Mouse (Mus musculus) MEL (cell line): ENCODE results near the gene Pimreg. TPM values are rescaled to one million over a fixed set of nuclear protein-coding genes. Genes with fewer than 3 reads are reported as not detected.

Experiments
- DNase-seq: peaks from one replicate; pipeline ENCODE4 v3.0.0; 2011; ENCODE audit warnings: low read depth, low spot score
- H3K27ac ChIP-seq: 2 replicates; pipeline ENCODE4 v1.5.1; 2012; ENCODE audit warnings: low read depth, mild to moderate bottlenecking, control low read depth, low read length, moderate library complexity; ENCODE audit not compliant: control insufficient read depth
- H3K27me3 ChIP-seq, 2 experiments: fragments of 150-350 bp in 1 of 2; sonication (generic) in 1 of 2; 2 replicates each; pipeline ENCODE4 v1.6.1; 2012; ENCODE audit warnings: low read length in 2 of 2, mild to moderate bottlenecking in 2 of 2, improper control_type of control experiment in 1 of 2, moderate library complexity in 1 of 2; ENCODE audit not compliant: insufficient read depth in 2 of 2, control insufficient read depth in 1 of 2
- H3K36me3 ChIP-seq, 2 experiments: 2 replicates each; pipeline ENCODE4 v1.6.1; 2012 to 2014; ENCODE audit warnings: low read length in 2 of 2, improper control_type of control experiment in 1 of 2, inconsistent platforms in 1 of 2, mild to moderate bottlenecking in 1 of 2; ENCODE audit not compliant: insufficient read depth in 2 of 2, control insufficient read depth in 1 of 2
- H3K4me1 ChIP-seq, 2 experiments: fragments of 150-350 bp in 1 of 2; sonication (generic) in 1 of 2; 2 replicates each; pipeline ENCODE4 v1.6.1; 2012; ENCODE audit warnings: low read length in 2 of 2, improper control_type of control experiment in 1 of 2, mild to moderate bottlenecking in 1 of 2; ENCODE audit not compliant: insufficient read depth in 2 of 2, control insufficient read depth in 1 of 2
- H3K4me3 ChIP-seq, 2 experiments: fragments of 150-350 bp in 1 of 2; sonication (generic) in 1 of 2; 2 replicates each; pipeline ENCODE4 v1.5.1; 2012; ENCODE audit warnings: low read depth in 2 of 2, low read length in 2 of 2, mild to moderate bottlenecking in 2 of 2, moderate library complexity in 2 of 2, control low read depth in 1 of 2, improper control_type of control experiment in 1 of 2; ENCODE audit not compliant: control insufficient read depth in 1 of 2, insufficient read depth in 1 of 2
- H3K79me2 ChIP-seq: 2 replicates; pipeline ENCODE4 v1.6.1; 2012; ENCODE audit warnings: mild to moderate bottlenecking, low read length, moderate library complexity; ENCODE audit not compliant: control insufficient read depth, poor library complexity, insufficient read depth
- H3K9ac ChIP-seq: 2 replicates; pipeline ENCODE4 v1.6.1; 2012; ENCODE audit warnings: low read depth, mild to moderate bottlenecking, control low read depth, low read length, moderate library complexity; ENCODE audit not compliant: control insufficient read depth, poor library complexity, severe bottlenecking
- H3K9me3 ChIP-seq: fragments of 150-350 bp; sonication (generic); replicated peaks from 2 replicates; pipeline ENCODE4 v1.6.1; 2012; ENCODE audit warnings: mild to moderate bottlenecking, low read length, improper control_type of control experiment, moderate library complexity; ENCODE audit not compliant: insufficient read depth
- CHD1 ChIP-seq: IDR thresholded peaks from 2 replicates; pipeline ENCODE4 v1.6.1; 2012; ENCODE audit warnings: low read depth, mild to moderate bottlenecking, inconsistent platforms, low read length, improper control_type of control experiment
- CTCF ChIP-seq, 3 experiments: IDR thresholded peaks in 2 of 3; conservative IDR thresholded peaks in 1 of 3; 2 replicates each; pipeline ENCODE4 v1.5.1; 2011 to 2012; ENCODE audit warnings: low read length in 3 of 3, low read depth in 2 of 3, mild to moderate bottlenecking in 2 of 3, improper control_type of control experiment in 1 of 3, inconsistent platforms in 1 of 3, mixed read lengths in 1 of 3, moderate library complexity in 1 of 3; ENCODE audit not compliant: control insufficient read depth in 1 of 3, insufficient read depth in 1 of 3, poor library complexity in 1 of 3, severe bottlenecking in 1 of 3
- ETS1 ChIP-seq: IDR thresholded peaks from 2 replicates; pipeline ENCODE4 v1.6.1; 2012; ENCODE audit warnings: low read depth, mild to moderate bottlenecking, inconsistent platforms, low read length, improper control_type of control experiment, moderate library complexity
- GATA1 ChIP-seq: IDR thresholded peaks from 2 replicates; pipeline ENCODE4 v1.6.1; 2011; ENCODE audit warnings: low read depth, low read length, improper control_type of control experiment
- HCFC1 ChIP-seq: IDR thresholded peaks from 2 replicates; pipeline ENCODE4 v1.6.1; 2012; ENCODE audit warnings: low read depth, mild to moderate bottlenecking, inconsistent platforms, low read length, improper control_type of control experiment, moderate library complexity
- MAFK ChIP-seq: IDR thresholded peaks from 2 replicates; pipeline ENCODE4 v1.6.1; 2011; ENCODE audit warnings: low read depth, mild to moderate bottlenecking, low read length, improper control_type of control experiment, borderline replicate concordance
- MAX ChIP-seq: IDR thresholded peaks from 2 replicates; pipeline ENCODE4 v1.6.1; 2011; ENCODE audit warnings: low read length, improper control_type of control experiment
- MAZ ChIP-seq: IDR thresholded peaks from 2 replicates; pipeline ENCODE4 v1.6.1; 2012; ENCODE audit warnings: low read depth, mild to moderate bottlenecking, inconsistent platforms, low read length, improper control_type of control experiment
- MEF2A ChIP-seq: IDR thresholded peaks from 2 replicates; pipeline ENCODE4 v1.6.1; 2014; ENCODE audit warnings: low read depth, mild to moderate bottlenecking, inconsistent platforms, low read length, improper control_type of control experiment; ENCODE audit not compliant: poor library complexity, insufficient replicate concordance, severe bottlenecking; ENCODE audit errors: extremely low read depth
- MYB ChIP-seq: IDR thresholded peaks from 2 replicates; pipeline ENCODE4 v1.6.1; 2011; ENCODE audit warnings: mild to moderate bottlenecking, low read depth, low read length, improper control_type of control experiment
- MYC ChIP-seq: IDR thresholded peaks from 2 replicates; pipeline ENCODE4 v1.6.1; 2011; ENCODE audit warnings: low read depth, mild to moderate bottlenecking, low read length, improper control_type of control experiment, moderate library complexity
- NELFE ChIP-seq: IDR thresholded peaks from 2 replicates; pipeline ENCODE4 v1.6.1; 2011; ENCODE audit warnings: low read depth, low read length, improper control_type of control experiment
- NRF1 ChIP-seq: IDR thresholded peaks from 2 replicates; pipeline ENCODE4 v1.6.1; 2014; ENCODE audit warnings: low read depth, mild to moderate bottlenecking, inconsistent platforms, low read length, improper control_type of control experiment, moderate library complexity; ENCODE audit not compliant: poor library complexity, insufficient read depth, severe bottlenecking
- POLR2AphosphoS5 ChIP-seq: IDR thresholded peaks from 2 replicates; pipeline ENCODE4 v1.6.1; 2012; ENCODE audit warnings: low read depth, borderline replicate concordance, mild to moderate bottlenecking, inconsistent platforms, low read length, moderate library complexity, mixed read lengths
- RAD21 ChIP-seq: IDR thresholded peaks from 2 replicates; pipeline ENCODE4 v1.6.1; 2011; ENCODE audit warnings: mild to moderate bottlenecking, low read depth, low read length, improper control_type of control experiment
- RCOR1 ChIP-seq: IDR thresholded peaks from 2 replicates; pipeline ENCODE4 v1.6.1; 2012; ENCODE audit warnings: low read depth, mild to moderate bottlenecking, inconsistent platforms, low read length, improper control_type of control experiment
- SIN3A ChIP-seq: IDR thresholded peaks from 2 replicates; pipeline ENCODE4 v1.6.1; 2012; ENCODE audit warnings: low read length, improper control_type of control experiment, inconsistent platforms
- SMC3 ChIP-seq: IDR thresholded peaks from 2 replicates; pipeline ENCODE4 v1.6.1; 2011; ENCODE audit warnings: low read depth, low read length, improper control_type of control experiment
- TBP ChIP-seq: IDR thresholded peaks from 2 replicates; pipeline ENCODE4 v1.8.0; 2011; ENCODE audit warnings: low read depth, low read length, improper control_type of control experiment
- TCF12 ChIP-seq: IDR thresholded peaks from 2 replicates; pipeline ENCODE4 v1.6.1; 2014; ENCODE audit warnings: low read depth, mild to moderate bottlenecking, inconsistent platforms, low read length, improper control_type of control experiment, moderate library complexity
- USF1 ChIP-seq: IDR thresholded peaks from 2 replicates; pipeline ENCODE4 v1.6.1; 2014; ENCODE audit warnings: low read depth, mild to moderate bottlenecking, inconsistent platforms, low read length, improper control_type of control experiment, moderate library complexity
- USF2 ChIP-seq, 2 experiments: IDR thresholded peaks; 2 replicates each; pipeline ENCODE4 v1.6.1; 2011 to 2012; ENCODE audit warnings: improper control_type of control experiment in 2 of 2, low read length in 2 of 2, borderline replicate concordance in 1 of 2, inconsistent platforms in 1 of 2, low read depth in 1 of 2, mild to moderate bottlenecking in 1 of 2; ENCODE audit not compliant: insufficient read depth in 1 of 2
- ZC3H11A ChIP-seq: IDR thresholded peaks from 2 replicates; pipeline ENCODE4 v1.6.1; 2012; ENCODE audit warnings: low read depth, mild to moderate bottlenecking, inconsistent platforms, low read length, improper control_type of control experiment
- ZKSCAN1 ChIP-seq: IDR thresholded peaks from 2 replicates; pipeline ENCODE4 v1.6.1; 2012; ENCODE audit warnings: low read depth, mild to moderate bottlenecking, inconsistent platforms, low read length, improper control_type of control experiment, moderate library complexity
- ZMIZ1 ChIP-seq: IDR thresholded peaks from 2 replicates; pipeline ENCODE4 v1.6.1; 2012; ENCODE audit warnings: low read depth, mild to moderate bottlenecking, inconsistent platforms, low read length, improper control_type of control experiment, moderate library complexity
- polyA plus RNA-seq, 2 experiments: library from polyadenylated mRNA; stranded (reverse) in 1 of 2; unstranded in 1 of 2; fragments of >175 nt in 1 of 2; fragments of >200 nt in 1 of 2; gene quantifications; 2 replicates each; pipeline versions ENCODE4 v1.2.1 to v1.2.4; 2012; ENCODE audit warnings: low replicate concordance in 2 of 2, low read depth in 1 of 2; ENCODE audit not compliant: insufficient read length in 2 of 2, insufficient read depth in 1 of 2, missing spikeins in 1 of 2
- total RNA-seq: library from RNA; depleted of rRNA; stranded (reverse); fragments of 300-350 nt; gene quantifications from 2 replicates; pipeline ENCODE4 v1.2.3, GENCODE M21; 2012

Gene Pimreg
- total and polyA plus RNA-seq, 3 experiments = 24.3 to 45.3 TPM; not detected in 1

DNA sequence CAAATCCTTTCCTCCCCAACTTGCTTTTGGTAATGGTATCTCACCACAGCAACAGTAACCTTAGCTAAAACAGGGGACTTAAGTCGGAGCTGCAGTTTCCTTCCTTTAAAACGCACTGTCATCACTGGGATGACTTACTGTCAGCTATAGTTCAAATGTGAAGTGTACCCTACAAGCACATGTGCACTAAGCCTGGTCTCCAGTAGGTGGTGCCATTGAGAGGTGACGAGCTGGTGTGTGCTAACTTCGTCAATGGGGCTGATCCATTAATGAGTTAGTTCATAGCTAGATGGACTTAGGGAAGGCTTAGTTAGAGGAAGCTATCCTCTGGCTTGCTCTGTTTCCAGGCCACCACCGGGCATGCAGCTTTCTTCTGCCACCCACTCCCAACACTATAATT lies 10.8 kb downstream of the Pimreg start:
- peaks cover 3% of the 10 kb centered on the region in 2 experiments; a peak in 2 of 4 replicates for H3K4me1 ChIP-seq
- H3K79me2 ChIP-seq = no peaks in the 10 kb centered on the region
- peak; percentile 84 for DNase-seq
- H3K27ac ChIP-seq = no peak overlapping the region
- H3K9me3 ChIP-seq = no peaks in the 10 kb centered on the region
- no peaks in the 10 kb centered on the region for H3K27me3 ChIP-seq
- no peaks in the 10 kb centered on the region for H3K36me3 ChIP-seq
- no peak overlapping the region for H3K4me3 ChIP-seq
- no peak overlapping the region for H3K9ac ChIP-seq
- TF ChIP-seq MAX = peak; percentile 67
- TF ChIP-seq CTCF (IDR thresholded peaks at IDR 0.05 in 2 of 3, conservative IDR thresholded peaks at IDR 0.05 in 1 of 3; ENCODE audit: control insufficient read depth in 1 of 3, insufficient read depth in 1 of 3, low read depth in 2 of 3, low read length in 3 of 3, poor library complexity in 1 of 3, severe bottlenecking in 1 of 3) = peak; percentile 83 to 95 (median 83)
- TF ChIP-seq USF2 (IDR thresholded peaks at IDR 0.05; ENCODE audit: borderline replicate concordance in 1 of 2, insufficient read depth in 1 of 2, low read depth in 1 of 2, low read length in 2 of 2) = no peak
- no peak for TF ChIP-seq HCFC1
- TF ChIP-seq SMC3 = peak; percentile 64
- TF ChIP-seq RAD21 = peak; percentile 65
- TF ChIP-seq ZC3H11A = peak; percentile 18; the same call in 1 of the 2 replicates
- peak; percentile 90 for TF ChIP-seq MYC

DNA sequence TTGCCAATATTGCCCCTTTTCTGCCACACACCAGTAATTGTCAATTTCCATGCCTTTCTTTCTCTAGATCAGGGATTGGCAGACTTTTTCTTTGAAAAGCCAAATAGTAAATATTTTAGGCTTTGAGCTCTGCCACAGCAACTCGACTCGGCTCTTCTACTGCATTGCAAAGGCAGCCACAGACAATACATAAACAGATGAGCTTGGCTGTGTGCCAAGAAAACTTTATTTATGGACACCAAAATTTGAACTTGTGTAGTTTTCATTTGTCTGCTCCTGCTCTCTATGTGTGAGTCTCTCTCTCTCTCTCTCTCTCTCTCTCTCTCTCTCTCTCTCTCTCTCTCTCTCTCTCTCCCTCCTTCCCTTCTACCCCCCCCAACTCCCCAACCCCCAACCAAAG lies 13.3 kb downstream of the Pimreg start:
- H3K9me3 ChIP-seq = no peaks in the 10 kb centered on the region
- no peaks in the 10 kb centered on the region for H3K36me3 ChIP-seq
- H3K27me3 ChIP-seq = no peaks in the 10 kb centered on the region

DNA sequence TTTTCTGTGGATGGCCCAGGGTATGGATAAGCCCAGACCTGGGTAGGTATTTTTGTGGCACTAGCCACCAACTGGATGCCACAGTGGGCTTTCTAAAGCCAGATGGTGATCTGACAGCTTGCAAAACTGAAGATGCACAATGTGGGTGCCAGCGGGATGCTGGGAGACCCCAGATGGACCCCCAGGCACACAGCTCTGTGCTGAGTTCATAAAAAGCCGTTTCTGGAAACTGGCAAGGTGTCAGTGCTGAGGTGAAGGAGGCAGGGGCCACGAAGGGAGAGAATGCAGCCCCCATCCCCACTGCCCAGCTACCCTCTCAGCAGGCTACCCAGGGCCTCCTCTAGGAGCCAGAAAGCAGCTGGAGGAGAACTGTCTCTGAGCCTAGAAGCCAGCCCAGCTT lies 15.3 kb downstream of the Pimreg start:
- Histone ChIP-seq H3K79me2 (no peaks in the 10 kb centered on the region), H3K27me3 (no peaks in the 10 kb centered on the region), H3K9me3 (no peaks in the 10 kb centered on the region), H3K4me3 (no peak overlapping the region), H3K4me1 (peaks cover 3% of the 10 kb centered on the region in 2 experiments; a peak in 2 of 4 replicates), H3K27ac (no peak overlapping the region), H3K36me3 (no peaks in the 10 kb centered on the region), H3K9ac (no peak overlapping the region)
- no peak for DNase-seq
- TF ChIP-seq NELFE = no peak
- TF ChIP-seq CHD1 = no peak
- TF ChIP-seq MAZ = no peak
- no peak for TF ChIP-seq MAFK
- TF ChIP-seq GATA1 = no peak
- TF ChIP-seq RCOR1 = no peak
- no peak for TF ChIP-seq TBP
- no peak for TF ChIP-seq SIN3A
- no peak for TF ChIP-seq USF2 (IDR thresholded peaks at IDR 0.05; ENCODE audit: borderline replicate concordance in 1 of 2, insufficient read depth in 1 of 2, low read depth in 1 of 2, low read length in 2 of 2)
- no peak for TF ChIP-seq ZMIZ1
- no peak for TF ChIP-seq ZKSCAN1
- no peak for TF ChIP-seq POLR2AphosphoS5

More for the DNA sequence above, 13.3 kb downstream of the Pimreg start:
- Histone ChIP-seq H3K9ac (no peak overlapping the region), H3K27ac (no peak overlapping the region), H3K79me2 (no peaks in the 10 kb centered on the region)
- TF ChIP-seq MEF2A (no peak), SMC3 (no peak), ETS1 (no peak), MYC (no peak), MAFK (no peak), MYB (no peak), MAZ (no peak), USF1 (no peak), NRF1 (no peak), TCF12 (no peak), ZMIZ1 (no peak)
- TF ChIP-seq, all 39 proteins: peak for 0
- H3K4me1 ChIP-seq = peaks cover 3% of the 10 kb centered on the region in 2 experiments; a peak in 2 of 4 replicates
- H3K4me3 ChIP-seq = no peak overlapping the region
- DNase-seq = no peak
